Mouse (Mus musculus) central nervous system, embryonic 14 days (tissue): ENCODE measurements around the gene Rbp1. TPM values are rescaled to one million over a fixed set of nuclear protein-coding genes. Genes with fewer than 3 reads are reported as not detected.

Source experiments
- polyA plus RNA-seq: library from polyadenylated mRNA; depleted of rRNA; stranded (reverse); fragments of >200 nt; gene quantifications from 2 replicates; pipeline ENCODE4 v1.2.3, GENCODE M21; 2012; rRNA removed

Rbp1 gene
- polyA plus RNA-seq = 59.9 and 64.3 TPM in 2 replicates

DNA sequence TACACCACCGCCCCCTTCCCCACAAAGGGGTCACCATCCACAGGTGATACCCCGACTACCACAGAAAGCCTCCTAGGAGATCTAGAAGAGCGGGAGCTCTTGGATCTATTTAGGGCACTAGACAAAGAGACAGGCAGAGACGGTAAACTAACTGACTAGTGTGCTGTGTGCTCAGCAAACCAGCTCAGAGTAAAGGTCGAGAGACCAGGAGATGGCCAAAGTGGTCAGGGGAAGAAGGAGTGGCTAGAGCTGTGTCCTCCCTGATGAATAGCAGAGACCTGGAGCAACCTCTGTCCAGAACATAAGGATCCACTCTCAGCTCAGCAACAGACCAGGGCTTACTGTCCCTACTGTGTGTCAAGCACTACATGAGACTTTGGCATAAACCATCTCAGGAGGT lies at the start of gene Rbp1:
Gene Rbp1 (plus strand): TSS at position 306 of the 400 bp plus-strand sequence.

DNA sequence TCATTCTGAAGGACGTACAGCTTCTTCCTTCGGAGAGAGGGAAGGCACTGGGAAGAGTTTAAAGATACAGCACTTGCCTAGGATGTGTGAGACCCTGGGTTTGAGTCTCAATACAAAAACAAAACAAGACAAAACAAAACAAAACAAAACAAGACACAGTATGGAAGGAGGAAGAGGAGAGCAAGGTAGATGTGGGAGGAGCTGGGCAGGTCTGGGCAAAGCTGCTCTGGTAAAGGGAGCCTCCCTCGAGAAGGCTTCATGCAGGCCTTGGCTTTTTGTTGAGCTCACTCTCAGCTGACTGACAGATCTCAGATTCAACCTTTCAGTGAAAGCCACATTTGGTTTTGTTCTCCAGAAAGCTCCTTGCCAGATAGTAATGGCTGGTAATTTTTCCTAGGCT lies 63.1 kb downstream of the Rbp1 start, which contains the start of gene Rbp2:
Gene Rbp2 (plus strand): TSS at position 301 of the 400 bp plus-strand sequence.

Other genes starting within 250 kb of the Rbp1 start
- 1.4 and 1.7 TPM in 2 replicates for gene Nmnat3, start 135.5 kb upstream of the Rbp1 start, polyA plus RNA-seq
- 0.43 and 0.64 TPM in 2 replicates for gene Rbp2, start 63.2 kb downstream of the Rbp1 start, polyA plus RNA-seq
- gene Copb2, start 140.8 kb downstream of the Rbp1 start, polyA plus RNA-seq = 107 and 111 TPM in 2 replicates
- 38.7 and 47.0 TPM in 2 replicates for gene Mrps22, start 178.7 kb downstream of the Rbp1 start, polyA plus RNA-seq